Mouse (Mus musculus) common myeloid progenitor, adult 5-6 weeks (primary cell): Measurements from ENCODE around the gene Mroh9. TPM values are rescaled to one million over a fixed set of nuclear protein-coding genes. Genes with fewer than 3 reads are reported as not detected.

Experiments
- ATAC-seq: replicated peaks from 2 replicates; pipeline ENCODE4 v1.8.0; 2016; ENCODE audit warnings: low read depth, mild to moderate bottlenecking, moderate TSS enrichment, inconsistent platforms; ENCODE audit not compliant: poor library complexity, severe bottlenecking
- total RNA-seq: library from RNA; stranded (forward); fragments of 200-1000, 187-1606 nt; gene quantifications from 2 replicates; pipeline ENCODE4 v1.2.3, GENCODE M21; 2017

Gene Mroh9
- not detected in 2 replicates for total RNA-seq

- ATAC-seq = no peak
These were observed at the start of gene Mroh9 for GRCm38 (mm10) chr1:163085570-163085969. TSS of gene Mroh9 (minus strand) at chr1:163085670.

GRCm38 (mm10) chr1:163129976-163130375 lies 44.5 kb upstream of the Mroh9 start:
- no peak for ATAC-seq

DNA sequence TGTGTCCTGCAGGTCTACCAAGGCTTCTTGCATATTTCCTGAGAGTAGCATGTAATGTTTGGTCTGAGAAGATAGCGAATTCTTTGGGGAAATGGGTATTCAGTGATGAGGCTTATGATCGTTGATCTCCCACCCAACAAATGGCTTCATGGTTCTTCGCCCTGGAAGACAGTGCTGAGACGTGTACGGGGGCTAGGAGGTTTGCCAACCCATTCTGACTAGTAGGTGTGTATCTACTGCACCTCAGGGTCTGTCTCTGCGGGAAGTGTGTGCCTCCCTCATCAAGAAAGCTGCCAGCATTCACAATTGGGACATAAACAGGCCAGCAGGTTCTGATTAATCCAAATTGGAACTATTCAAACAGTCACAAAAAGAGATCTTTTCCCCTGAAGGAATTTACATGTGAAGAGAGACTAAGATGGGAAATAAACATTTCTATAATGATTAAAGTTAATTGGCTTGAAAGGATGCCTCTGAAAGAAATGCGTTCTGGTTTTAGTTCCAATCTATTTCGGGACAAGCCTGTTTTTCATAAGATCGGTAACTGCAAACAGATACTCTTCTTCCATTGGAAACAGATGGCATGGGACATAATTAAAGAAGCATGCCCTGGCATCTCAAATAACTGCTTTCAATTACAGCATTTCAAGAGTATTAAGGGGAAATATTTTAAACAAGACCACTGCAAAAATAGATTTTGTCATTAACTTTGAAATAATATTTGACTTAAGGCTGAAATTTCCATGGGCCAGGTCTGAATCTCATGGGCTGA lies 43.8 kb upstream of the Mroh9 start:
- ATAC-seq = no peak

DNA sequence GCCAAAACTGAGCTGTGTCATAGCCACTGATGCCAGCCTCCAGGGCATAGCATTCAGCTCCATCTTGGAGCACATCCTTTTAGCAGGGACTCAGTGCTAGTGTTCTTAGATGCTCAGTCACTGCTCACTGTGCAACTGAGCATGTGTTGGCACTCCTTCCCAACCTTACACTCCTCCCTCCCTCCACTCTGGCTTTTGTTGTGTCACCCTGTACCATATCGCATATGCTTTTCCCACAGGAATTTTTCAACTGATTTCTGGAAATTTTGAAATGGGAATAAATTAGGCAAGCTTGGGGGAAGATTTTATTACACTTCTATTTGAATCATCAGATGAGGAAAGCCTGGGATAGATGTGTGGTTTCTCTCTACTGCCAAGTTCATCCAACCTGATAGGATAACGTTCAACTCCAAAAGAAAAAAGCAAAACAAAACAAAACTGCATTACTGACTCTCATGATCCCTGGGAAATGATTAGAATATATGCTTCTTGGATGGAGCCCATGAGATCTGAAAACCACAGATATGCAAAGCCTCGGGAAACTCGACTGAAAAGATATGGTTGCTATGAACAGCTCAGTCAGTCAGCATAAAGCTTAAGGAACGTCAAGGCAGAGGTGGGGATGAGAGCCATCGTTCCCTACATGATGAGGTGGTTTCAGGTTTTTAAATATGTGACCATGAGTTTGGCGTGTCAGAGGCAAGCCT lies 40.9 kb upstream of the Mroh9 start:
- ATAC-seq = no peak

GRCm38 (mm10) chr1:163122414-163122813 lies 36.9 kb upstream of the Mroh9 start:
- ATAC-seq = no peak

- no peak for ATAC-seq
These were observed 28.1 kb upstream of the Mroh9 start for GRCm38 (mm10) chr1:163113461-163114174.

- no peak for ATAC-seq
These were observed 27.2 kb upstream of the Mroh9 start for GRCm38 (mm10) chr1:163112482-163113164.

DNA sequence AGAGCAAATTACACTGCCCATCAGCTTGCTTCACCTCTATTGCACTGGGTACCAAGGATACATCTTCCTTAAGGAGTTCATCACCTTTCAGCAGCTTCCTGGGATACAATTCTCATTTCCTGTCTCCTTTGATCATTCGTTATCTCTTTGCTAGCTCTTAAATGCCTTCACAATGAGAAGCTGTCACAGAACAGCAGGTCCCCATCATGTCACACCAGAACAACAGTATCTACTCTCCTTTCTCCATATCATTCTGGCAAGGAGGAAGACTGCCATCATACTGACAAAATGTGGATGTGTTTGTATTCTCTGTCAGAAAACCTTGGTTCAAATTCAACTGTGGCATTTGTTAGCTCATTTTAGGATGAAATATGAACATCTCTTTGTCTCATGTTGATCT lies 19.5 kb upstream of the Mroh9 start:
- ATAC-seq = no peak

GRCm38 (mm10) chr1:163091438-163092155 lies 6.1 kb upstream of the Mroh9 start:
- ATAC-seq = peak; percentile 78

DNA sequence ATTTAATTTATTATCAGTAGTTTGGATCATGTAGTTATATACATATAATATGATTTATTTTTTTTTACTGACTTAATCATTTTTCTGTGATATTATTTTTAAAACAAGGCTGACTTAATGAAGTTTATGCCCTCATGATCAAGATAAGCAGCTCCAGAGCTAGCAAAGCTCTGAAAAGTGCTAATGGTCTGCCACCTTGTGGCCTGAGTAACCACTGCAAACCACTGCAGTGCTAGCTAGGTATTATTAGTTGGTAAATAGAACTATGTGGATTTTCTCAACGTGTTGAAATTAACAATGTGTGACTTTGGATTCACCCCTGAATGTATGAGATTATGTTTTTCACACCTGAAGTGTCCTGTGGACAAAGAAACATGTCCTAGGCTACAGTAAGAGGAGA lies 15.0 kb downstream of the Mroh9 start:
- ATAC-seq = peak; percentile 66; the same call in 1 of the 2 replicates

DNA sequence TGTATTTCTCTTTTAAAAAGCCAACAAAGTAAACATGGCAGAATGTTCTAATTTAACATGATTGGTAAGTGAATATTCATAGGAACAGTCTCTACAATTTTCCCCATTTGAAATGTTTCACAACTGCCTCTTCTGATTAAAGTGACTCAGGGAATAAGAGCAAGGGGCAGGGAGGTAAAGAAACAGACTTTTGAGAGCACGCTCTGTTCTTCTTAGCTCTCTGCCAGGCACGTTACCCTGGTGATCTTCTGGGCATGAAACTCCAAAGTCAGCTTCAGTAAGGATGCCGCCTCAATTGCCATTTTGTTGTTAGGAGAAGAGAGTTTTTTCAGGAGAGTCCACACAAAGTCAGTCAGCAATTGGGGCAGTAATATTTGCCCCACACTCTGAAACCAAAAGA lies 25.1 kb downstream of the Mroh9 start:
- no peak for ATAC-seq

GRCm38 (mm10) chr1:163057363-163057762 lies 28.1 kb downstream of the Mroh9 start:
- no peak for ATAC-seq

DNA sequence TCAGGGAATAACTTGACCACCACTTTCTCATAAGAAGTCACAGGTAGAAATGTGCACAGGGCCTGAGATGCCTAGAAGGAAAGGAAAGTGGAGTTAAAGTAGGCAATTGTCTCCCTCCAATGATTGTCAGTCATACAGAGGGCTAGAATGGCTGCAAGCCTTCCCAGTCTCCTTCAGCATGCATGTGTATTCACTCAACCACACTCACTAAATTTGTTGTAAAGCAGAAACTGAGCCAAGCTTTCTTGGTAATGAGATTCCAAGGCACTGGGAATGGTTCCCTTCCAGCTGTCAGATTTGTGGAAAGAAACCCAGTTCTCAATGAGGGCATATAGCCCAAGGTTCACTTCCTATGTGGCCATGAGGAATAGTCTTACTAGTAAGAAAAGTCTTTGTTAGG lies 29.8 kb downstream of the Mroh9 start:
- no peak for ATAC-seq

GRCm38 (mm10) chr1:163023075-163023474 lies 62.4 kb downstream of the Mroh9 start:
- ATAC-seq = no peak

DNA sequence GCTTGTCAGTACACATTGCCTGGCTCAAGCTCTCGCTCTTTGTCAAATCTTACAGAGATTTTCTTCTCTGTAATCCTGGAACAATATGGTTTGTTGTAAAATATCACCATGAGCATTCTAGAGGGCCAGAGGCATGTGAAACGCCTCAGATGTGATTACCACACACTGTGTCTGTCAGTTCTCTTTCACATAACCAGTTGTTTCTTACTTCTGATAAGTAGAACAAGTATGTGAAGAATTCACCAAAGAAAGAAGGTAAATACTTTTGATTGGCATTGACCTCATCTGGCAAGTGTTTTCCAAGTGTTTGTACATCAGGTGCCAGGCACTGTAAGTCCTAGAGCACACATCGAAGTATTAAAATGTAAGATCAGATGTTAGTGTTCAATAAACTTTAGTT lies 76.2 kb downstream of the Mroh9 start:
- no peak for ATAC-seq

DNA sequence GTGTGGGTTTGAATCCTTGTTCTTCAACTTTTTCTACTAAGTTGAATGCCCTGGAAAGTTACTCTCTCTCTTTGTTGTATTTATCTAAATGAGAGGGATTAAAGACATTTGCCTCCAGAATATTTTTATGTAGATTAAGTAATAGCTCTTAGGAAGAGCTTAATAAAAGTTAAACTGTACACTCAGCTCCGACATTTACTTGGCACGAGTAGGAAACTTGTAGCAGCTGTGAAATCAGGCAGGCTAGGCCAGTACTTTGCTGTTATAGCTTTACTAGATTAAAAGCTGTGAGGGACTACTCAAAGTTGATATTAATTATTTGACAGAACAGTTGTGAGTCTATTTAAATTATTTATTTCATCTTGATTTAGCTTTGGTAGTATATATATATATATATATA lies 82.0 kb downstream of the Mroh9 start:
- no peak for ATAC-seq

DNA sequence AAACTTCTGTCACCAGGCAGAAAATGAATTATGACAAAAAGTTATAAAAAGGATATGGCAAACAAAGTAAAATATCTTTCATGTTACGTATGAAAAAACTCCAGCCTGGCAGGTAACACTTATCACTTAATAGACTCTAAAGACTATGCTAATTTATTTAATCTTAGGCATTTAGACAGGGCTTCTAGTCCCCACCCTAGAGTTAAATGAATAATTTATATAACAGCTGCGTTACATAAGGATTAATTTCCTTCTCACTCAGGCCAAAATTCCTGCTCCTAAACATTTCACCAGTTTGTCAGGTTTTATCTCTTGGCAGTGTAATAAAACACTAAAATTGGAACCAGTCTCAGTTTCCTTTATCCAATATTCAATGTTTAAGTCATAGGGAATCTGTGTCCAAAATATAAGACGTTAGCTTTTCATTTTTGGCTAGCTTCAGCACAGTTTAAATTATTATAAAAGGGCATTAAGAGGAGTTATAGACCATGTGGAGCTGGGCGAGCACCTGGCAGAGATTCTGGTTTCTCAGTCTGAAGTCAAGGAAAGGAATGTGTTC lies 84.1 kb downstream of the Mroh9 start:
- ATAC-seq = no peak

DNA sequence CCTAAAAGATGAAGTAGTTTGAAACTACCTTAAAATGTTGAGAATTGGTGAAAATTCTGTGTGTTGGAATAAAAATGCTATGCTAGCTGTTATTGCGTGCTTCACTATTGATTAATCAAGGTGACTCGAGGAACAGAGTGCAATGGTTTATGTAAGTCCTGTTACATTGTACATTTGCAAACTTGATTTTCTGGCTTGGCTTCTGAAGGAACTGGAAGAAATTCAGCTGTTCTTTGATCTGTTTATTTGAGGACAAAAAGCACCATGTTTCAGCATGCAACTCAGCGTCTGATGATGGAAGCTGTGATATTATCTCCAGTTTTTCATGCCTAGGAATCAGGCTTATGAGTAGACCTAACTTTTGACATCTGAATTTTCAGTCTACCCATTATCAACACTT lies 97.9 kb downstream of the Mroh9 start:
- ATAC-seq = no peak

- no peak for ATAC-seq
These were observed 98.7 kb downstream of the Mroh9 start for GRCm38 (mm10) chr1:162986777-162987176.
